Mouse (Mus musculus) macrophage (primary cell): ENCODE measurements around the gene Hsdl2. TPM values are rescaled to one million over a fixed set of nuclear protein-coding genes. Genes with fewer than 3 reads are reported as not detected.

Experiments used
- H3K27ac ChIP-seq: fragments of 350-480 bp; formaldehyde crosslinking; 2 replicates; pipeline ENCODE4 v1.9.0; 2021
- H3K36me3 ChIP-seq: fragments of 350-480 bp; formaldehyde crosslinking; 2 replicates; pipeline ENCODE4 v1.9.0; 2021; ENCODE audit errors: inconsistent target
- H3K4me3 ChIP-seq: fragments of 350-480 bp; formaldehyde crosslinking; 2 replicates; pipeline ENCODE4 v1.9.0; 2021; ENCODE audit errors: inconsistent target
- H3K79me2 ChIP-seq: fragments of 350-480 bp; formaldehyde crosslinking; 2 replicates; pipeline ENCODE4 v1.9.0; 2021; ENCODE audit errors: inconsistent target
- WGBS: methylation state at CpG from one replicate; pipeline ENCODE4 v1.1.7; 2026; ENCODE audit warnings: inconsistent platforms; ENCODE audit not compliant: missing documents; 5-methylcytosine and 5-hydroxymethylcytosine counted together
- polyA plus RNA-seq: library from polyadenylated mRNA; stranded (reverse); fragments of 250-400 nt; gene quantifications from 3 replicates; pipeline ENCODE4 v1.2.4, GENCODE M21; 2018; ENCODE audit warnings: inconsistent platforms

Hsdl2 gene
- polyA plus RNA-seq, 1 experiment from 2014 or later: 19.8 TPM

DNA sequence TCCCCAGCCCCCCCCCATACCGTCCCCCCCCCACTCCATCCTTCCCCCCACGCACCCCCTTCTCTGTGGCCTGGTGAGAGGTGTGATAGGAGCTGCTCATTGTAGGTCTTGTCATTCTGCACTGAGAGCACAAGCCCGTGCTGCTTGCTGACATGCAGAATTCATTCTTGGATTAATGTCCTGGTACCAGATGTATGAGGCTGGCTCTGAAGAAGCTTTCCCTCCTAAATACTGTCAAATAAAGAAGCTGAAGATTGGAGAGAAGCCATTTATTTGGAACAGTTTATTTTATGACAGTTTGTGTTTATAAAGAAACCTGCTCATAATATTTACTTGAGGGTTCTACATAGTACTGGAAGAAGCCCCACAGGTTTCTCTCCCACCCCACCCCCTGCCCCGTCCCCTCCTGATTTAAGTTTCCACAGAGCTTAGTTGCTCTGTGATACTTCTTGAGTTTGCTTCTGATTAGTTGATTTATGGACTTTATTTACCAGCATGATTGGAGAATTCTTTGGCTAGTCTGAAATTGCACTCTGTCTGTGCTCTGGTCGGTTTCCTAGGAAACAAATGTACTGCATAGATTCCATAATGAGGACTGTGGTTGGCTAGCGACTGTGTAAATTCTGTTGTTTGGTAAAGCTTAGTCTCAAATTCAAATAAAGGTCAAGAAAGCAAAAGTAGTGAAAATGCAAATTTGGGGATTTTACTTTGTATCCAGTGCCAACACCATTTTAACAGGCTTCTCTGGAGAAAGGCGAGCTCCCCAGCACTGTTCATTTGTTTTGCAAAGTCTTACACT lies 47.9 kb downstream of the Hsdl2 start:
- 84% methylated on average over 6 of the region's 7 CpGs for WGBS

GRCm38 (mm10) chr4:59630122-59630521 lies 48.8 kb downstream of the Hsdl2 start:
- Histone ChIP-seq H3K4me3 (no peak overlapping the region), H3K27ac (no peak overlapping the region), H3K36me3 (no peaks in the 10 kb centered on the region), H3K79me2 (no peaks in the 10 kb centered on the region)
- WGBS: 52% methylated on average over 9 of the region's 9 CpGs

More for the DNA sequence above, 47.9 kb downstream of the Hsdl2 start:
- Histone ChIP-seq H3K79me2 (no peaks in the 10 kb centered on the region), H3K36me3 (no peaks in the 10 kb centered on the region), H3K4me3 (no peak overlapping the region), H3K27ac (no peak overlapping the region)

DNA sequence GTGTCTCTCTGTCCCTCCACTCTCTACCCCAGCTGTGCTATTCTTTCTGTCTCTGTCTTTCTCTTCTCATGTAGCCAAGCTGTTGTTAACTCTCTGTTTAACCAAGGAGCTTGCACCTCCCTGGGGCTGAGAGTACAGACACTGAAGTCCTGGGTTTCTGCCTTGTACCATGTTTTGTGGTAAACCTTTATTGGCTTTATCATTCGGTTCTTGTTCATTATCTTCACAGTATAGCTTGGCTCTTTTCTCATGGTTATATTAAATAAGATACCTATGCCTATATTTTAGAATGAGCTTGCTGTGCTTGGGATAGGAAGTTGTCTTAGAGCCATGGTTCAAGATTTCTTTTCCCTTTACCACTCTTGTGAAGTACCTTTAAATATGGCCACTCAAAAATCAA lies 53.2 kb downstream of the Hsdl2 start:
- 100% methylated on average over 1 of the region's 1 CpGs for WGBS
- no peaks in the 10 kb centered on the region for H3K36me3 ChIP-seq
- H3K4me3 ChIP-seq: no peak overlapping the region
- no peak overlapping the region for H3K27ac ChIP-seq
- no peaks in the 10 kb centered on the region for H3K79me2 ChIP-seq

- no peak overlapping the region for H3K27ac ChIP-seq
- H3K79me2 ChIP-seq: no peaks in the 10 kb centered on the region
- no peak overlapping the region for H3K4me3 ChIP-seq
- no peaks in the 10 kb centered on the region for H3K36me3 ChIP-seq
Measured at GRCm38 (mm10) chr4:59639163-59639562, 57.8 kb downstream of the Hsdl2 start.

- Histone ChIP-seq H3K4me3 (no peak overlapping the region), H3K79me2 (no peaks in the 10 kb centered on the region), H3K27ac (no peak overlapping the region), H3K36me3 (no peaks in the 10 kb centered on the region)
- WGBS: 95% methylated on average over 2 of the region's 2 CpGs
Measured at GRCm38 (mm10) chr4:59640720-59641119, 59.4 kb downstream of the Hsdl2 start.

- 85% methylated on average over 3 of the region's 3 CpGs for WGBS
- Histone ChIP-seq H3K36me3 (no peaks in the 10 kb centered on the region), H3K79me2 (no peaks in the 10 kb centered on the region), H3K27ac (no peak overlapping the region), H3K4me3 (no peak overlapping the region)
Measured at GRCm38 (mm10) chr4:59642039-59642438, 60.7 kb downstream of the Hsdl2 start.

DNA sequence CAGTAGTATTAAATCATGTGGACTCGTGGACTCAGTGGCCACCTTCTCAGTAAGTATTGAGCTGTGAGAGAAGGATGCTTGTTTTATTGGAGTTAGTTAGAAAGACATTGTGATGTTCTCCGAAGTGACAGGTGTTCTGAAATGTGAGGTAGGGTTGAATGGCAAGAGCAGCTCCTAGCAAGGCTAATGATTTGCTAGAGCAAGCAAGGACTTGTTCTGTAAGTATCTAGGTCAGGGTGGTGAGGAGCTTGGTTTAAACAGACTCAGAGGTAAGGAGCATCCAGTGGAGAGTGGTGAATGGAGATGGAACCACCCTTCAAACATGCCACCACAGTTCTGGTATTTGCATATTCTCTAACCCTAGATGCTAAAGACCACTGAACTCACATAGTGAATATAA lies 61.3 kb downstream of the Hsdl2 start:
- H3K36me3 ChIP-seq: no peaks in the 10 kb centered on the region
- WGBS: 95% methylated on average over 2 of the region's 2 CpGs
- H3K4me3 ChIP-seq: no peak overlapping the region
- no peaks in the 10 kb centered on the region for H3K79me2 ChIP-seq
- no peak overlapping the region for H3K27ac ChIP-seq

GRCm38 (mm10) chr4:59644431-59644830 lies 63.1 kb downstream of the Hsdl2 start:
- H3K4me3 ChIP-seq: no peak overlapping the region
- WGBS: 86% methylated on average over 3 of the region's 3 CpGs
- H3K36me3 ChIP-seq: no peaks in the 10 kb centered on the region
- H3K27ac ChIP-seq: no peak overlapping the region
- H3K79me2 ChIP-seq: no peaks in the 10 kb centered on the region

- H3K4me3 ChIP-seq: no peak overlapping the region
- no peaks in the 10 kb centered on the region for H3K36me3 ChIP-seq
- 86% methylated on average over 4 of the region's 4 CpGs for WGBS
- no peak overlapping the region for H3K27ac ChIP-seq
- no peaks in the 10 kb centered on the region for H3K79me2 ChIP-seq
Measured at GRCm38 (mm10) chr4:59644992-59645391, 63.6 kb downstream of the Hsdl2 start.

GRCm38 (mm10) chr4:59645610-59646009 lies 64.2 kb downstream of the Hsdl2 start:
- WGBS: 100% methylated on average over 1 of the region's 2 CpGs
- no peak overlapping the region for H3K4me3 ChIP-seq
- H3K27ac ChIP-seq: no peak overlapping the region
- no peaks in the 10 kb centered on the region for H3K36me3 ChIP-seq
- H3K79me2 ChIP-seq: no peaks in the 10 kb centered on the region

GRCm38 (mm10) chr4:59646020-59646696 lies 64.8 kb downstream of the Hsdl2 start:
- 91% methylated on average over 10 of the region's 10 CpGs for WGBS

GRCm38 (mm10) chr4:59649119-59649518 lies 67.8 kb downstream of the Hsdl2 start:
- Histone ChIP-seq H3K4me3 (no peak overlapping the region), H3K27ac (no peak overlapping the region), H3K79me2 (no peaks in the 10 kb centered on the region), H3K36me3 (no peaks in the 10 kb centered on the region)
- 98% methylated on average over 5 of the region's 5 CpGs for WGBS

More at GRCm38 (mm10) chr4:59646020-59646696, 64.8 kb downstream of the Hsdl2 start:
- H3K4me3 ChIP-seq: no peak overlapping the region
- H3K27ac ChIP-seq: no peak overlapping the region
- no peaks in the 10 kb centered on the region for H3K79me2 ChIP-seq
- no peaks in the 10 kb centered on the region for H3K36me3 ChIP-seq

DNA sequence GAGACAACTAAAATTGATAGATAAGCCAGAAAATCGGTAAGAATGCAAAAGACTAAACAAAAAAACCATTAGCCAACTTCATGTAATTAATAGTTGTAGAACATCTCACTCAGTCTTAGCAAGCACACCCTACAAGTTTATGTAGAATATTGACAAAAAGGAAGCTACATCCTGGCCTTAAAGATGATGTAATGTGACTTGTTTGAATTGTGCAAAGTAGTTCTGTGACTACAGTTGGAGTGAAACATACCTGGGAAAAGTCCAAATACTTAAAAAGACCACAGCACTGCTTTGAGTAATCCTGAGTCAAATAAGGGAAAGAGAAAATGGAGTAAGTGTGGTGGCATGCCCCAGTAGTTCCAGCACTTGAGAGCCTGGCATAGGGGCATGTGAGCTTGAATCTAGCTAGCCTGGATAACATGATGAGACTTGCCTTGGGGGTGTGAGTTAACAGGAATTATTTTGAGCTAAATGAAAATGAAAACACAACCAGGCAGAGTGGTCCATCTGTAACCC lies 70.9 kb downstream of the Hsdl2 start:
- H3K36me3 ChIP-seq: no peaks in the 10 kb centered on the region
- WGBS: 100% methylated on average over 1 of the region's 1 CpGs
- H3K79me2 ChIP-seq: no peaks in the 10 kb centered on the region
- H3K4me3 ChIP-seq: no peak overlapping the region
- no peak overlapping the region for H3K27ac ChIP-seq

DNA sequence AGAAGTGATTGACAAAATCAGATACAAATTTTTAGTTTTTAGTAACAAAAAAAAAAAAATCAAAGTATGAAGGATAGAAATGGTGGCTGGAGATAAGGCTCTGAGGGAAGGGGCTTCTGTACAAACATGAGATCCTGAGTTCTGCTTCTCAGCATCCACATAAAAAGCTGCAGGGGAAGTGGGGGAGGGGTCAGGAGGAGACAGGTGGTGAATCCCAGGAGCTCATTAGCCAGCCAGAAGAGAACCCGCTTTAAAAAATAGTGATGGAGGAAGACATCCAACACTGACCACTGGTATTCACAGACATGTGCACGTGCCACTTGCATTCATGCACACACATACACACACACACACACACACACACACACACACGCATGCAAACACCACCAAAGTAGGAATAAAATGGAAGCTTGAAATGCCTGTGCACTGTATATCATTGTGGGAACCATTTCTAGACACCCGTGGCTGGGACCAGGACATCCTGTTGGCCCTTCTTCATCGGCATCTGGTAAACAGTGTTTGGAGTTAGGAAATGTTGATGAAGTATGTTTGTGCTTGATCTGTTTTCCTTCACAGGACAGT lies 74.8 kb downstream of the Hsdl2 start:
- Histone ChIP-seq H3K4me3 (no peak overlapping the region), H3K27ac (no peak overlapping the region), H3K79me2 (no peaks in the 10 kb centered on the region), H3K36me3 (no peaks in the 10 kb centered on the region)
- 89% methylated on average over 5 of the region's 5 CpGs for WGBS

GRCm38 (mm10) chr4:59662163-59662562 lies 80.8 kb downstream of the Hsdl2 start:
- Histone ChIP-seq H3K27ac (no peak overlapping the region), H3K4me3 (no peak overlapping the region), H3K36me3 (no peaks in the 10 kb centered on the region), H3K79me2 (no peaks in the 10 kb centered on the region)
- 100% methylated on average over 1 of the region's 1 CpGs for WGBS
